Mouse (Mus musculus): ENCODE measurements around the gene 1700019N19Rik. TPM values are rescaled to one million over a fixed set of nuclear protein-coding genes. Genes with fewer than 3 reads are reported as not detected.

1700019N19Rik gene
- not detected in 2 replicates for polyA plus RNA-seq (2014; fragmentation: Nextera tagmentation; extraction: Ambion mirVana)

DNA sequence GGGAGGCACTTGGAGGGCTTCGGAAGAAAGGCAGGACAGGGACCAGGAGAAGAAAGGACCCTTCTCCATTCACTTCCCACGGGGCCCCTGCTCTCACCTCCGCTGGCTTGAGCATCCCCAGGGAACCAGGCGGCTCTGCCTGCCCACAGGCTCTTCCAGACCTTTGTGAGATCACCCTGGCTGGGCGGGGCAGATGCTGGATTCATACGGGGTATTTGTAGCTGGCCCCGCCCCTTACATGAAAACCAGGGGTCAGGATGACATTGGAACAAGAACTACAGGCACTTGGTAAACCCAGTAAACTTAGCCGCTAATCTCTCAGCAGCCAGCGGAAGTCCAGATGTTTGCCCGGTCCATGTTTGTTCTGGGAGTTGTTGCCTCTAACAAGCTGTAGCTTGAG lies at the start of gene 1700019N19Rik:
Gene 1700019N19Rik, minus strand, starts transcription at position 178 of the 400 bp plus-strand sequence.
- Histone ChIP-seq H3K4me1 (ENCODE audit: control insufficient read depth, insufficient read depth, low read length) (no peaks in the 10 kb centered on the region), H3K27ac (replicated peaks; ENCODE audit: low read depth, low read length) (no peak within 1 kb of the TSS), H3K4me2 (ENCODE audit: low read depth, low read length) (no peak within 1 kb of the TSS), H3K27me3 (ENCODE audit: control insufficient read depth, insufficient read depth, low read length) (no peaks in the 10 kb centered on the region), H3K4me3 (ENCODE audit: low read depth, low read length) (no peak within 1 kb of the TSS), H3K9me3 (replicated peaks; ENCODE audit: control insufficient read depth, low read length) (no peaks in the 10 kb centered on the region), H3K9ac (replicated peaks; ENCODE audit: low read length) (no peak within 1 kb of the TSS), H3K36me3 (replicated peaks; ENCODE audit: control insufficient read depth, insufficient read depth, low read depth, low read length) (no peaks in the 10 kb centered on the region)
- 44% methylated on average over 10 of the region's 10 CpGs for WGBS
- DNase-seq (ENCODE audit: low spot score) (peak; percentile 15), ATAC-seq (replicated peaks; ENCODE audit: insufficient number of reproducible peaks, low FRiP score, low TSS enrichment, low read depth) (no peak)

DNA sequence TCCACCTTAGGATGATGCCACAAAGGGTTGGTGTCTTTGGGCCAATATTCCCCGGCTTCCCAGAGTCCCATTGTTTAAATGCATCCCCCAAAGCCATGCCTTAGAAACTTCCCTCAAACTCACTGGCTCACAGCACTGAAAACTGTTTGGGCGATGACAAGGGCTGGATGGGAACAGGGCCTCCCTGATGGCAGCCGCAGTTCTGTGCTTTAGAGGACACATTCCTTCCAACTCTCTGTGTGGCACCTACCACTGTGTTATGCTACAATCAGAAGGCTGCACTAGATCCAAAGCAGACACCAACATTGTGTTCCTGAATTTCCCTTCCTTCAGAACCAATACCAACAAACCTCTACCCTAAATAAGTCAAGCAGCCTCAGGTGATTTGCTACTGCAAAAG lies 49.3 kb upstream of the 1700019N19Rik start:
- ATAC-seq (replicated peaks; ENCODE audit: insufficient number of reproducible peaks, low FRiP score, low TSS enrichment, low read depth) (no peak), DNase-seq (ENCODE audit: low spot score) (no peak)
- Histone ChIP-seq H3K27me3 (ENCODE audit: control insufficient read depth, insufficient read depth, low read length) (no peaks in the 10 kb centered on the region), H3K9ac (replicated peaks; ENCODE audit: low read length) (no peak overlapping the region), H3K4me1 (ENCODE audit: control insufficient read depth, insufficient read depth, low read length) (no peaks in the 10 kb centered on the region), H3K27ac (replicated peaks; ENCODE audit: low read depth, low read length) (no peak overlapping the region), H3K9me3 (replicated peaks; ENCODE audit: control insufficient read depth, low read length) (no peaks in the 10 kb centered on the region), H3K4me3 (ENCODE audit: low read depth, low read length) (no peak overlapping the region), H3K4me2 (ENCODE audit: low read depth, low read length) (no peak overlapping the region), H3K36me3 (replicated peaks; ENCODE audit: control insufficient read depth, insufficient read depth, low read depth, low read length) (no peaks in the 10 kb centered on the region)
- WGBS: 81% methylated on average over 3 of the region's 3 CpGs

DNA sequence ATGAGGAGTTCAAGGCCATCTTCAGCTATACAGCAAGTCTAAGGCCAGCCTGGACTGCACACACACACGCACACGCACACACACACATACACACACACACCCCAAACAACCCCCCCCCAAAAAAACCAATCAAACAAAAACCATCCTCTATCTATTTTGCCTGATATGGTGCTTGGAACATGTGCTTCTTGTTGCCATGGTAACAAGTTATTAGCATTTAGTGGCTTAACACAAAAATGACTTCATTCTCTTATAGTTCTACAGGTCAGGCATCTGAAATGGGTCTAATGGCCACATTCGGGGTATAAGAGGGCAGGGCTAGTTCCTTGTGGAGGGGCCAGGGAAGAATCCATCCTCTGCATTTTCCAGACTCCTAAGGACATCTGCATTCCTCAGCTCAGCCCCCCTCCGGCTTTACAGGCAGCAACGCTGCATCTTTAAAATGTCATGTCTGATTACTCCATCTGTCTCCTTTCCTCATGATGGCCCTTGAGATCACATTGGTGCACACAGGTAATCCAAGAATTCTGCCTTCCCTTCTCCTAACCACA lies 46.5 kb upstream of the 1700019N19Rik start:
- no peaks in the 10 kb centered on the region for H3K9me3 ChIP-seq (replicated peaks; ENCODE audit: control insufficient read depth, low read length)
- WGBS: 86% methylated on average over 5 of the region's 5 CpGs
- no peaks in the 10 kb centered on the region for H3K36me3 ChIP-seq (replicated peaks; ENCODE audit: control insufficient read depth, insufficient read depth, low read depth, low read length)
- DNase-seq (ENCODE audit: low spot score) (no peak), ATAC-seq (replicated peaks; ENCODE audit: insufficient number of reproducible peaks, low FRiP score, low TSS enrichment, low read depth) (no peak)
- H3K9ac ChIP-seq (replicated peaks; ENCODE audit: low read length): no peak overlapping the region
- no peak overlapping the region for H3K4me2 ChIP-seq (ENCODE audit: low read depth, low read length)
- H3K27me3 ChIP-seq (ENCODE audit: control insufficient read depth, insufficient read depth, low read length): no peaks in the 10 kb centered on the region
- no peak overlapping the region for H3K4me3 ChIP-seq (ENCODE audit: low read depth, low read length)
- H3K27ac ChIP-seq (replicated peaks; ENCODE audit: low read depth, low read length): no peak overlapping the region
- H3K4me1 ChIP-seq (ENCODE audit: control insufficient read depth, insufficient read depth, low read length): no peaks in the 10 kb centered on the region

DNA sequence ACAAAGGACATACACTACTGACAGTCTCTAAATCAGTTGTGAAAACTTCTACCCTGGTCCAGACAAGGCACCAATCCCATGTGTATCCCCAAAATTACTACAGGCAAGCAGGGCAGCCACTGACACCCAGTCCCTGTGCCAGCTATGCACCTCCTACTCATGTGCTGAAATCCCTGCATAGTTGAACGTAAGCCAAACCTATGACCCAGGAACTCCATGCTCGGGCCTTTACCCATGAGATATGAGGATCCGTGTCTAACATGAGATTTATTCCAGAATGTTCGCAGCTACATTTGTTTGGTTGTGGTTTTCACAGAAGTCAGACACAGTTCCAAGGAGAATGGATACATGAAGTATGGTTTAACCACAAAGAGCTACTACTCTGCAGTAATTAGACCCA lies 45.5 kb upstream of the 1700019N19Rik start:
- no peaks in the 10 kb centered on the region for H3K9me3 ChIP-seq (replicated peaks; ENCODE audit: control insufficient read depth, low read length)
- no peak overlapping the region for H3K4me3 ChIP-seq (ENCODE audit: low read depth, low read length)
- no peaks in the 10 kb centered on the region for H3K4me1 ChIP-seq (ENCODE audit: control insufficient read depth, insufficient read depth, low read length)
- H3K36me3 ChIP-seq (replicated peaks; ENCODE audit: control insufficient read depth, insufficient read depth, low read depth, low read length): no peaks in the 10 kb centered on the region
- no peak overlapping the region for H3K4me2 ChIP-seq (ENCODE audit: low read depth, low read length)
- WGBS: 82% methylated on average over 4 of the region's 4 CpGs
- DNase-seq (ENCODE audit: low spot score) (no peak), ATAC-seq (replicated peaks; ENCODE audit: insufficient number of reproducible peaks, low FRiP score, low TSS enrichment, low read depth) (no peak)
- no peak overlapping the region for H3K9ac ChIP-seq (replicated peaks; ENCODE audit: low read length)
- H3K27me3 ChIP-seq (ENCODE audit: control insufficient read depth, insufficient read depth, low read length): no peaks in the 10 kb centered on the region
- no peak overlapping the region for H3K27ac ChIP-seq (replicated peaks; ENCODE audit: low read depth, low read length)

DNA sequence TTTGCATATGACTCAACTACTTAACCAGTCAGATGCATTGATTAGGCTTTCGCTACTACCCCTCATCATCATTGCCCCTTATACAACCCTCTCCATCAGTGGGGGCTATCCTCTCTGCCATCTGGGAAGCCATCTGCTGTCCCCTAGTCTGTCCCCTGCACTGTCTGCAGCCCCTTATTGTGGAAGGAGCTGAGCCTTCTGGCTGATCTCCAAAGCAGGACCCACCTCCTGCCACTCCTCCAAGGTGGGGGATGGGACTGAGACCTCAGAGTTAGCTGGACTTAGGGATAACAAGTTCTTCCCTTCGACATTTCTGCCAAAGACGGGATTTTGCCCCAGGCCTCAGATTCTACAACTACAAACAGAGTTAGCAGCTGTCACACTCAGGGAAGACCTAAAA lies 45.1 kb upstream of the 1700019N19Rik start:
- DNase-seq (ENCODE audit: low spot score) (no peak), ATAC-seq (replicated peaks; ENCODE audit: insufficient number of reproducible peaks, low FRiP score, low TSS enrichment, low read depth) (no peak)
- H3K27me3 ChIP-seq (ENCODE audit: control insufficient read depth, insufficient read depth, low read length): no peaks in the 10 kb centered on the region
- H3K9ac ChIP-seq (replicated peaks; ENCODE audit: low read length): no peak overlapping the region
- no peaks in the 10 kb centered on the region for H3K4me1 ChIP-seq (ENCODE audit: control insufficient read depth, insufficient read depth, low read length)
- H3K36me3 ChIP-seq (replicated peaks; ENCODE audit: control insufficient read depth, insufficient read depth, low read depth, low read length): no peaks in the 10 kb centered on the region
- no peak overlapping the region for H3K27ac ChIP-seq (replicated peaks; ENCODE audit: low read depth, low read length)
- H3K4me2 ChIP-seq (ENCODE audit: low read depth, low read length): no peak overlapping the region
- 49% methylated on average over 3 of the region's 3 CpGs for WGBS
- no peak overlapping the region for H3K4me3 ChIP-seq (ENCODE audit: low read depth, low read length)
- H3K9me3 ChIP-seq (replicated peaks; ENCODE audit: control insufficient read depth, low read length): no peaks in the 10 kb centered on the region

DNA sequence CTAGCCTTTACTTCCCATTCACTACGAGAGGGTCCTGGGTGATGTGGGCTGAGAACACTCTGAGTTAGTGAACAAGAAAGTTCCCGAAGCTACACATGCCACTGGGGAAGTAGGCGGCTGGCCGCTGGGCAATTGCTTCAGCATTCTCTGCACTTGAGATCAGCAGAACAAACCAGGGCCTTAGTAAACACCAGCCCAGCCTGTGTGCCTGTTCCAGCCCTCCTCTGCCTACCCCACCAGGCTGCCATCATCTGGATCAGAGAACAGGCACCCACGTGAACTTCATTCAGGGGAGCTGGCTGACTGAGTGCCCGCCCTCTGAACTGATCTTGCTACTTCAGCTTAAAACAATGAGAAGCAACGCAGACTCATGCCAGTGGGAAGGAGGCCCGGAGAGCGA lies 44.4 kb upstream of the 1700019N19Rik start:
- no peak overlapping the region for H3K4me2 ChIP-seq (ENCODE audit: low read depth, low read length)
- H3K27ac ChIP-seq (replicated peaks; ENCODE audit: low read depth, low read length): no peak overlapping the region
- H3K4me3 ChIP-seq (ENCODE audit: low read depth, low read length): no peak overlapping the region
- DNase-seq (ENCODE audit: low spot score) (no peak), ATAC-seq (replicated peaks; ENCODE audit: insufficient number of reproducible peaks, low FRiP score, low TSS enrichment, low read depth) (no peak)
- no peaks in the 10 kb centered on the region for H3K4me1 ChIP-seq (ENCODE audit: control insufficient read depth, insufficient read depth, low read length)
- H3K9me3 ChIP-seq (replicated peaks; ENCODE audit: control insufficient read depth, low read length): no peaks in the 10 kb centered on the region
- H3K27me3 ChIP-seq (ENCODE audit: control insufficient read depth, insufficient read depth, low read length): no peaks in the 10 kb centered on the region
- no peaks in the 10 kb centered on the region for H3K36me3 ChIP-seq (replicated peaks; ENCODE audit: control insufficient read depth, insufficient read depth, low read depth, low read length)
- H3K9ac ChIP-seq (replicated peaks; ENCODE audit: low read length): no peak overlapping the region
- WGBS: 69% methylated on average over 9 of the region's 9 CpGs

DNA sequence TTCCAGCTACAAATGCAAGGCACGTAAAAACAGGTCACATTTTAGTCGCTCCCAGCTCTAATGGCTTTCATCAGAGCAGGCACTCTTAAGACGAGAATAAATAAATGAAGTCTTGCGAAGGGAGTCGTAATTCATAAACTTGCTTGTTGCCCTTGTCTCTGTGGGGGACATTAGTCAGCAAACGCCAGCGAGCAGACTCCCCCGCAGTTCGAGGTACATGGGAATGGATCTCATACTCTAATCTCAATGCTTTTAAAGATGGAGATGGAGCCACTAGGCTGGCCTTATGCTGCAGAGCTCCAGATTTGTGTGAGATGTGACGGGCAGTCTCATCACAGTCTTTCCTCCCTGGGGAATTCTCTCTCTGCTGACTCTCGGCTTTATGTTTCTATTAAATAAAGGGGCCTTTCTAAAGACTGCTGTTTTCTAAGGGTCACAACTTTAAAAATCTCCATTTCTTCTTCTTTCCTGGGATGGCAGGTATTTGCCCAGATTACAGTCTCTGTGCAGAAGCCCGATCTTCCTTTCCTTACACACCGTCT lies 39.4 kb upstream of the 1700019N19Rik start:
- Histone ChIP-seq H3K4me3 (ENCODE audit: low read depth, low read length) (no peak overlapping the region), H3K36me3 (replicated peaks; ENCODE audit: control insufficient read depth, insufficient read depth, low read depth, low read length) (no peaks in the 10 kb centered on the region), H3K4me2 (ENCODE audit: low read depth, low read length) (no peak overlapping the region), H3K9ac (replicated peaks; ENCODE audit: low read length) (no peak overlapping the region), H3K27ac (replicated peaks; ENCODE audit: low read depth, low read length) (no peak overlapping the region), H3K27me3 (ENCODE audit: control insufficient read depth, insufficient read depth, low read length) (no peaks in the 10 kb centered on the region), H3K4me1 (ENCODE audit: control insufficient read depth, insufficient read depth, low read length) (no peaks in the 10 kb centered on the region), H3K9me3 (replicated peaks; ENCODE audit: control insufficient read depth, low read length) (no peaks in the 10 kb centered on the region)
- DNase-seq (ENCODE audit: low spot score) (no peak), ATAC-seq (replicated peaks; ENCODE audit: insufficient number of reproducible peaks, low FRiP score, low TSS enrichment, low read depth) (no peak)
- WGBS: 69% methylated on average over 13 of the region's 13 CpGs

DNA sequence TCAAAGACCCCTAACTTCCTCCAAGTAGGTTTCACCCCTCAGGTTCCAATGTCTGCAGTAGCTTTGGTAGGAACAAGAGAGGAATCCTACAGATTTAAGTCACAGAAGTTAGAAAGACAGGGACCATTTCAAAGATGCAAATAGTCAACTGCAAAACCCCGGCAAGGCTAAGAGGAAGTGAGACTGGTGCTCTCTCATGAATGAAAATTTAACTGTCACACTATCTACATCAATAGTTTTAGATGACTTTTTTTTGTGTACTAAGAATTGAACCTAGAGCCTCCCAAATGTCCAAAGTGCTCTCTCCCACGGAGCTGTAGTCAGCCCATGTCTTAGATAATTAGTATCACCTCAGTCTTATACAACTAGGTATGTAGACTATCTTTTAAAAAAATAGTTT lies 38.7 kb upstream of the 1700019N19Rik start:
- H3K27ac ChIP-seq (replicated peaks; ENCODE audit: low read depth, low read length): no peak overlapping the region
- no peak overlapping the region for H3K9ac ChIP-seq (replicated peaks; ENCODE audit: low read length)
- no peak overlapping the region for H3K4me3 ChIP-seq (ENCODE audit: low read depth, low read length)
- no peak for ATAC-seq (replicated peaks; ENCODE audit: insufficient number of reproducible peaks, low FRiP score, low TSS enrichment, low read depth)
- no peaks in the 10 kb centered on the region for H3K27me3 ChIP-seq (ENCODE audit: control insufficient read depth, insufficient read depth, low read length)
- H3K4me2 ChIP-seq (ENCODE audit: low read depth, low read length): no peak overlapping the region
- no peaks in the 10 kb centered on the region for H3K36me3 ChIP-seq (replicated peaks; ENCODE audit: control insufficient read depth, insufficient read depth, low read depth, low read length)
- no peak for DNase-seq (ENCODE audit: low spot score)
- H3K9me3 ChIP-seq (replicated peaks; ENCODE audit: control insufficient read depth, low read length): no peaks in the 10 kb centered on the region
- WGBS: 77% methylated on average over 2 of the region's 2 CpGs
- no peaks in the 10 kb centered on the region for H3K4me1 ChIP-seq (ENCODE audit: control insufficient read depth, insufficient read depth, low read length)

Data from embryonic facial prominence, embryonic 11.5 days (tissue).